Mouse (Mus musculus) CD4-positive helper T cell, adult 2 months (primary cell): ENCODE results near the gene Hgf.

Experiments
- DNase-seq: peaks from one replicate; pipeline ENCODE4 v3.0.0-alpha.2; 2012; ENCODE audit warnings: low read depth, missing footprints, low spot score

The Hgf gene

DNA sequence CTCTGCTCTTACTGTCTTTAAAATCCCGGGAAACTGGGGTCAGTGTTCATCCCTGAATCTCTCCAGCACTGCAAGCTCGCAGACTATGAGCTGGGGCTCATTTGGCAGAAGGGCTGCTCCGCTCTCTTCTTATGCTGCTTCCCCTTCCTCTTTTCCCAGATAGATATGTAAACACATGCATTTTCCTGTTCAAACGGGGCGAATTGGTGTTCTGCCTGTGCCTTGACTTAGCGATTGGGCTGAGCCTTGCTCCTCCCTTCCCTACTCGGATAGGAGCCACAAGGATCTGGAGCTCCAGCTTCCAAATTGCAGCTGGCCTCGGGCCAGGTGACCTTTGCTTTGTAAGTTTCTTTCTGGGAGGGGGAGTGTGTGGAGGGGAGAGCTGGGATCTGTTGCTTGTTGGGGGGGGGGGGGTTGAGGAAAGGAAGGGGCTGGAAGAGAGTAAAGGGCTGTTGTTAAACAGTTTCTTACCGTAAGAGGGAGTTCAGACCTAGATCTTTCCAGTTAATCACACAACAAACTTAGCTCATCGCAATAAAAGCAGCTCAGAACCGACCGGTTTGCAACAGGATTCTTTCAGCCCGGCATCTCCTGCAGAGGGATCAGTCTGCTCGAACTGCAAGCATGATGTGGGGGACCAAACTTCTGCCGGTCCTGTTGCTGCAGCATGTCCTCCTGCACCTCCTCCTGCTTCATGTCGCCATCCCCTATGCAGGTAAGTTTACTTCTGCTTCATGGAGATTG, at the start of gene Hgf:
Hgf (plus strand) TSS at position 192 of the 744 bp plus-strand sequence.
- DNase-seq, result no peak

- DNase-seq, result no peak
These were observed 46.5 kb upstream of the Hgf start for GRCm38 (mm10) chr5:16506702-16507350.

- DNase-seq, result no peak
These were observed 21.5 kb upstream of the Hgf start for GRCm38 (mm10) chr5:16531619-16532277.

DNA sequence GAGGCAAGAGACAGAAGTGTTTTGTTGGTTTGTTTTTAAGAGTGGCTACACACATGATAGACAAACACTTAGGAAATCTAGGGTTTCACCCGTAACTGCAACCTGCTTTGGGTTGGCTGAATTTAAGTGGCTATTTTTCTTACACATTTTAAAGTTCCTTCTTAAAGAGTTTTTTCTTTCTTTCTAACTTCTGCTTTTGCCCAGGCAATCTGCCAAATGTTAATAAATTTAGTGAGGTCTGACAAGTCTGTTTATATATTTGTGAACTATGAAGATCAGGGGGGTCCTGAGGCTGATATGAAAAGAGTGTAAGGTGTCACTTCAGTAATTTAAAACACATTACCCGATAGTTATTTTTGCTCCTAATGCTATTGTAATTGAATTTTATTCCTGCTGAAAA, 15.2 kb upstream of the Hgf start:
- DNase-seq, result no peak

GRCm38 (mm10) chr5:16541561-16542116, 11.7 kb upstream of the Hgf start:
- no peak for DNase-seq

GRCm38 (mm10) chr5:16547490-16547889, 5.8 kb upstream of the Hgf start:
- DNase-seq, result no peak

GRCm38 (mm10) chr5:16552647-16553046, 648 bp upstream of the Hgf start:
- no peak for DNase-seq

DNA sequence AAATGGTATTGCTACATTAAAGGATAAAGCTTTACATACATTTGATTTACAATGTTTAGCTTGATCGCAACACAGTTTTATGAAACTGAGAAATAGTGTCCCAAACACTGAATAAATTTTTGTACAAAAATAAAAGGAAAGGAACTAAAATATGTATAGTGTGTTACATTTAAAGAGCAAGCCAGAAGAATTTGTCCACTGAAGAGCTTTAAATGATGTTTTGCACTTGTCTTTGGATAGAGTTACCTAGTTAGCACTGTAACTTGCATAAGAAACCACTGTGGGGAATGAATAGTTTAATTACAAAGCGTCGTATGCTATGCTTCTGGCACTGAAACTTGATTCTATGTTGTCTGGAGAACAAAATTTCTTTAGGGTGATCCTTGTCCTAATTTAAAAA, 7.0 kb downstream of the Hgf start:
- no peak for DNase-seq

DNA sequence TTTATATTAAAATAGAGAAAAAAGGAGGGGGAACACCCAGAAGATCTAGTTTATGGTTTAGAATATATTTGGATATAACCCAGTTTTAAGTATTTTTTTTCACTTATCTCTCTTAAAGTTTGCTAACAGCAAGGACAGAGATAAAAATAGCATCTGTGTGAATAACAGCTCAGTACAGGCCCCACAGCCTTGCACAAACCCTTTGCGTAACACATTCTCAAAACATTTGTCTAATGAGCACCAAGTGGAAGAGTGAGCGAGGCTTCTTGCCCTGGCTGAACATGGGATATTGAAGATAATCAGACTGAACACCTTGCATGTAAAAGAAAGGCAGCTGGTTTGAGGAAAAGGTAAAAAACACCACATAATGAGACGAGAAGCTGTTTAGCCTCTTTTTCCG, 15.7 kb downstream of the Hgf start:
- no peak for DNase-seq

GRCm38 (mm10) chr5:16577882-16578742, 24.8 kb downstream of the Hgf start:
- no peak for DNase-seq

GRCm38 (mm10) chr5:16595699-16596098, 42.4 kb downstream of the Hgf start:
- no peak for DNase-seq

GRCm38 (mm10) chr5:16597996-16598395, 44.7 kb downstream of the Hgf start:
- DNase-seq, result no peak

- no peak for DNase-seq
These were observed 48.2 kb downstream of the Hgf start for GRCm38 (mm10) chr5:16601463-16601862.

GRCm38 (mm10) chr5:16632996-16633395, 79.7 kb downstream of the Hgf start:
- no peak for DNase-seq

DNA sequence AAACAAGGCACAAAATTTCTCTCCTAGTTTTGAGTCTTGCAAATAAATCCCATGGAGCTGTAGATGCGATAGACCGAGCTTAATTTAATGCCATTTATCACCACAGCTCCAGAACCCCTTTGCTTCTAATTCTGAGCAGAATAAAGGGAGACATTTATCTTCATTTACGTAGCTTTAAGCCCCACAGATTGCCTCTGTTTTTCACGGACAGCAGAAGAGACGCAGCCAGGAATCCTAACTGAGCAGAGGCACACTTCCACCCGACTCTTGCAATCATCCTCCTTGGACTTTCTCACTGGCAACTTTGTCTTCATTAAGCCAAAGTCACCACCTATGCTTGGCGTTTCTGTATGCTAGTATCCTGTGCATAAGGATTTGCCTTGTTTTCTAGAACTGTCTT, 93.1 kb downstream of the Hgf start:
- DNase-seq, result no peak

DNA sequence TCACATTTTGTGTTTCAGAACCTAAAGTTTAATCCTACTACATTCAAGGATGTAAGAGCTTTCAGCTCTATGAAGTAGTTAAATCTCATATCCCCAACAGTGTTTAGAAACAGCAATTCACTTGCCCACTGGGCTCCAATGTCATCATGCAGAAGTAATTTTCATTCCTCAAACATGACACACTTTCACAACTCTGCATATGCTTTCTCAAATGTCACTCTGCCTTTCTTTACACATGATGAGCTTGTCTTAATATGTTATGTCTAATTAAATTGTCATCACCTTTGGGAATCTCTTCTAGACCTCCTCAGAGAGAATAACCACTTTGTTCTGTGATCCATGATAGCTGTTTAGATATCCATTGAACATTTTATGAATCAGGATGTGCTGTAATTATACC, 94.4 kb downstream of the Hgf start:
- DNase-seq, result no peak

DNA sequence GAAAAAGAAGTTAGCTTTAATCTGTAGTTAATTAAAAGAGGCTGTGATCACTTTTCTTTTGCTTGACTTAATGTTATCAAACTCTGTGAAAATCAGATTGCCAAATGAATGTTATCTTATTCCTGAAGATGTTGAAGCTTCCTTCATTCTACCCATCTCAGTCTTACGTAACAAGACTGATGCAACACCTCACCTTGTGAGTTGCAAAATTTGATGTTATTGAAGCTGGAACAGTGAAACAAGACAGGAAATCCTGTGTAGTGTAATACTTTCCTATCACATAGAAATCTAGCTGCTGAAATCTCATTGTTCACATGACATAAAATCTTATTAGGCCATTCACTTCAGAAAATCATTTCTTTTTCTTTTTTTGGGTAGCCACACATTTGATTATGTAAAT, 96.9 kb downstream of the Hgf start:
- DNase-seq, result no peak

DNA sequence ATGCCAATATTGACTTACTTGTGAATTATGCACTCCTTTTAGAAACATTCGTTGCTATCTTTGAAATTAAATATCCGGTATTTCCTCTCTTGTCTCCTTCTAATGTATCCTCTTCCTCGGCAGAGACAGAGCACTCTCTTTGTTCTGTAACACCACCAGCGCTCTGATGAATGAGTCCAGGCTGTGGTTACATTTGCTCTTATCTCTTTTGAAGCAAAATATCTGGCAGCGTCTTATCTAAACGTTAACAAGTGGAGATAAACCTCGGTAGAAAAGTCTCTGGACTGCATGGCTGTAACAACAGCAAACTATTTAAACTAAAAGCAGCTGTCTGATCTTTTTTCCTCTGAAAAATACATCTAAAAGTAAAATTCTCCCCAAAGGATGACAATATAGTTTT, 100.7 kb downstream of the Hgf start:
- no peak for DNase-seq
